Mouse (Mus musculus) kidney, embryonic 15.5 days (tissue): ENCODE measurements around the gene Igfbp7. TPM values are rescaled to one million over a fixed set of nuclear protein-coding genes. Genes with fewer than 3 reads are reported as not detected.

Experiments
- ATAC-seq: fragments of 200-750 bp; cut with Nextera tagmentation; replicated peaks from 2 replicates; pipeline ENCODE4 v1.8.0; 2017; ENCODE audit warnings: moderate TSS enrichment; ENCODE audit not compliant: low FRiP score
- H3K27ac ChIP-seq: fragments of 300-500 bp; sonication (generic); 2 replicates; pipeline ENCODE4 v1.5.1; 2015; ENCODE audit warnings: mild to moderate bottlenecking, inconsistent platforms
- H3K27me3 ChIP-seq: fragments of 300-500 bp; sonication (generic); 2 replicates; pipeline ENCODE4 v1.6.1; 2015; ENCODE audit warnings: inconsistent platforms
- H3K36me3 ChIP-seq: fragments of 300-500 bp; sonication (generic); 2 replicates; pipeline ENCODE4 v1.6.1; 2015; ENCODE audit warnings: inconsistent platforms
- H3K4me1 ChIP-seq: fragments of 300-500 bp; sonication (generic); 2 replicates; pipeline ENCODE4 v1.6.1; 2015; ENCODE audit warnings: inconsistent platforms
- H3K4me2 ChIP-seq: fragments of 300-500 bp; sonication (generic); 2 replicates; pipeline ENCODE4 v1.6.1; 2015; ENCODE audit warnings: moderate library complexity, mild to moderate bottlenecking, inconsistent platforms
- H3K4me3 ChIP-seq: fragments of 300-500 bp; sonication (generic); replicated peaks from 2 replicates; pipeline ENCODE4 v1.5.1; 2015; ENCODE audit warnings: mild to moderate bottlenecking, inconsistent platforms
- H3K9ac ChIP-seq: fragments of 300-500 bp; sonication (generic); 2 replicates; pipeline ENCODE4 v1.6.1; 2015; ENCODE audit warnings: mild to moderate bottlenecking, inconsistent platforms
- H3K9me3 ChIP-seq: fragments of 300-500 bp; sonication (generic); replicated peaks from 2 replicates; pipeline ENCODE4 v1.6.1; 2016; ENCODE audit warnings: inconsistent platforms
- WGBS: fragments of 180-500 bp; shearing (Covaris S2); methylation state at CpG from one replicate; pipeline ENCODE4 v1.1.7; 2015; ENCODE audit warnings: mixed read lengths; 5-methylcytosine and 5-hydroxymethylcytosine counted together
- polyA plus RNA-seq: library from polyadenylated mRNA; unstranded; fragments of >200 nt; fragmentation: Nextera tagmentation; extraction: Ambion mirVana; gene quantifications from 2 replicates; pipeline ENCODE4 v1.2.1, GENCODE M21; 2015

Igfbp7 gene
- polyA plus RNA-seq = 343 and 354 TPM in 2 replicates

DNA sequence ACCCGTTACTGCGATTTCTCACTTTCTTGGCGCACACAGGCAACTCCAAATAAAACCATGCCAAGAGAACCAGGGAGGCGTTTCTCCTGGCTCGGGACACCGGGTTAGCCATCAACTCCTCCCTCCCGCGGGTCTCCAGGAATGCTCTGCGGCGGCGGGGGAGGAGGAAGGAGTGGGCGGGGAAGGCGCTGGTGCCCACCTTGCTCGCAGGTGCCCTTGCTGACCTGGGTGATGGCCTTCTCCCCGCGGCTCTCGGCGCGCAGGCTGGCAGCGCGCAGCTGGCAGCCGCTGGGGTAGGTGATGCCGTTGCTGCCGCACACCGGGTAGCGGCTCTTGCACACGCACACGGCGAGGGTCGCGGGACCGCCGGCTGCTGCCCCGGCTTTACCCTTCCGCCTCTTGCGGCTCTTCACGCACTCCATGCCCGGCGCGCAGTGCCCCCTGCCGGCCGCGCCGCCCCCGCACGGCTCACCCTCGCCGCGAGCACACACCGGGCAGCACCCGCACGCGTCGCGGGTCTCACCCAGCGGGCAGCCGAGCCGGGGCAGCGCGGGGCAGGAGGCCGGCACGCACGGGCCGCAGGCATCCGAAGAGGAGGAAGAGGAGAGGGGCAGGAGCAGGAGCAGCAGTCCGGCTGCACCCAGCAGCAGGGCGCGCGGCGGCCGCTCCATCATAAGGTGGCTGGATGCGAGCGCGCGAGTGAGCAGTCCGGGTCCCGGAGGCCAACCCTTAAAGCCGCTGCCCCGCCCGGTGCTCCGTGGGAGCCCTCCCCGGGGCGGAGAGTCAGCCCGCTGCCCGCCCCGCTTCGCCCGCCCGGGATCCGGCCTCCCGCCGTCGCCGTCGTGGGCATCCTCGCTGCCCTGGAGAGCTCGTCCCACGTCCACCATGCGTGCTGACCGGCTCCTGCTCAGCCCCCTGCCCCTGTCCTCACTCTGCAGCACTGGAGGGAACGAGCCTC lies at the start of gene Igfbp7:
TSS of gene Igfbp7 (minus strand) at position 701 of the 958 bp plus-strand sequence.
- peaks cover 33% of the 10 kb centered on the region for H3K4me1 ChIP-seq
- no peaks in the 10 kb centered on the region for H3K36me3 ChIP-seq
- peak within 1 kb of the TSS; percentile 86 for H3K27ac ChIP-seq
- H3K4me2 ChIP-seq = peak within 1 kb of the TSS; percentile 91
- H3K4me3 ChIP-seq = peak within 1 kb of the TSS; percentile 75
- no peaks in the 10 kb centered on the region; the same call in 1 of the 2 replicates for H3K9me3 ChIP-seq
- peak; percentile 95 for ATAC-seq
- 4% methylated on average over 94 of the region's 101 CpGs for WGBS
- H3K9ac ChIP-seq = peak within 1 kb of the TSS; percentile 62
- no peaks in the 10 kb centered on the region for H3K27me3 ChIP-seq

DNA sequence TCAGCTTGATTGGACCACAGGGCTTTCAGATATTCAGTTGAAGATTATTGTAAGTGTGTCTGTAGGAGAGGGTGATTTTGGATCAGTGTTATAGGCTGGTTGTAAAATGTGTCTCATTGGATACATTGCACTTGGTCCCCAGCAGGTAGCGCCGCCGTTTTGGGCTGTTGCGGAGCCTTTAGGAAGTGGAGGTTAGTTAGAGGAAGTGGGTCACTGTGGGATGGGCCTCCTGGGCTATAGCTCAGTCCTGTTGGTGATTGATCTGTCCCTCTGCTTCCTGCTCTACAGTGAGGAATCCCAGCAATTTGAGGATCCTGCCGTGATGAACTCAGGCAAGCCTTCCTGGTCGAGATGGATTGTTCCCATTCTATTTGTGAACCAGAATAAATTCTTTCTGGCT lies 44.3 kb upstream of the Igfbp7 start:
- no peak for ATAC-seq
- no peaks in the 10 kb centered on the region for H3K9me3 ChIP-seq
- 74% methylated on average over 6 of the region's 6 CpGs for WGBS
- H3K27ac ChIP-seq = no peak overlapping the region
- H3K4me1 ChIP-seq = no peaks in the 10 kb centered on the region
- no peak overlapping the region for H3K4me3 ChIP-seq
- no peak overlapping the region for H3K4me2 ChIP-seq
- no peaks in the 10 kb centered on the region for H3K27me3 ChIP-seq
- H3K9ac ChIP-seq = no peak overlapping the region
- H3K36me3 ChIP-seq = no peaks in the 10 kb centered on the region

- Histone ChIP-seq H3K9ac (no peak overlapping the region), H3K36me3 (no peaks in the 10 kb centered on the region), H3K4me1 (no peaks in the 10 kb centered on the region), H3K27ac (no peak overlapping the region), H3K9me3 (no peaks in the 10 kb centered on the region), H3K4me3 (no peak overlapping the region), H3K27me3 (no peaks in the 10 kb centered on the region), H3K4me2 (no peak overlapping the region)
- ATAC-seq = no peak
- WGBS = 88% methylated on average over 7 of the region's 7 CpGs
Measured at GRCm38 (mm10) chr5:77449531-77449930, 41.7 kb upstream of the Igfbp7 start.

- Histone ChIP-seq H3K27me3 (no peaks in the 10 kb centered on the region), H3K9ac (no peak overlapping the region), H3K4me3 (no peak overlapping the region), H3K36me3 (no peaks in the 10 kb centered on the region), H3K27ac (no peak overlapping the region), H3K4me2 (no peak overlapping the region), H3K9me3 (no peaks in the 10 kb centered on the region), H3K4me1 (no peaks in the 10 kb centered on the region)
- ATAC-seq = peak; percentile 62
- WGBS = 85% methylated on average over 4 of the region's 4 CpGs
Measured at GRCm38 (mm10) chr5:77445431-77445830, 37.6 kb upstream of the Igfbp7 start.

GRCm38 (mm10) chr5:77443889-77444573 lies 36.2 kb upstream of the Igfbp7 start:
- no peak overlapping the region for H3K27ac ChIP-seq

GRCm38 (mm10) chr5:77442856-77443623 lies 35.2 kb upstream of the Igfbp7 start:
- Histone ChIP-seq H3K9me3 (no peaks in the 10 kb centered on the region), H3K4me3 (no peak overlapping the region), H3K9ac (no peak overlapping the region), H3K4me2 (no peak overlapping the region), H3K4me1 (no peaks in the 10 kb centered on the region), H3K27me3 (no peaks in the 10 kb centered on the region), H3K27ac (no peak overlapping the region), H3K36me3 (no peaks in the 10 kb centered on the region)
- no peak; the same call in 1 of the 2 replicates for ATAC-seq
- 79% methylated on average over 15 of the region's 15 CpGs for WGBS

More at GRCm38 (mm10) chr5:77443889-77444573, 36.2 kb upstream of the Igfbp7 start:
- no peak for ATAC-seq
- Histone ChIP-seq H3K9ac (no peak overlapping the region), H3K4me1 (no peaks in the 10 kb centered on the region), H3K4me3 (no peak overlapping the region), H3K36me3 (no peaks in the 10 kb centered on the region), H3K9me3 (no peaks in the 10 kb centered on the region), H3K4me2 (no peak overlapping the region), H3K27me3 (no peaks in the 10 kb centered on the region)
- WGBS = 81% methylated on average over 8 of the region's 8 CpGs

DNA sequence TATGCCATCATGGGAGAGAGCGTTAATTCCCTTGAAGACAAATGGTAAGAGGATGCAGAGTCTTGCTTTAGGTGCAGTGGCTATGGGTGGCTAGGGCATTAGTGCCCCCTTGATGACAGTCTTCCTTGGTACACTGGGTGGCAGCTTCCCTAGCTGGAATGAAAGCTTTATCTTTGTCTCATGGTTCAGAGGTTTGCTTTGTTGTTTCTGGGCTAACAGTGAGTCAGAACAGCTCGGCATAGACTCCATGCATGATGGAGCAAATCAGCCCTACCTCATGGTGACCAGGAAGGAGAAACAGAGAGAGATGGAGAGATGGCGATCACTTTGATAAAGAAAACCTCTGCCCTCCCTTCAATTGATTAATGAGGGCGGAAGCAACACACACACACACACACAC lies 28.5 kb upstream of the Igfbp7 start:
- Histone ChIP-seq H3K36me3 (no peaks in the 10 kb centered on the region), H3K27ac (no peak overlapping the region), H3K27me3 (no peaks in the 10 kb centered on the region), H3K9me3 (no peaks in the 10 kb centered on the region), H3K4me2 (no peak overlapping the region), H3K9ac (no peak overlapping the region), H3K4me3 (no peak overlapping the region), H3K4me1 (peaks cover 15% of the 10 kb centered on the region)
- peak; percentile 81 for ATAC-seq
- WGBS = 51% methylated on average over 4 of the region's 4 CpGs

- WGBS = 34% methylated on average over 11 of the region's 11 CpGs
- H3K4me1 ChIP-seq = peaks cover 15% of the 10 kb centered on the region
- no peak overlapping the region for H3K27ac ChIP-seq
- H3K4me2 ChIP-seq = peak overlapping the region; percentile 10; the same call in 1 of the 2 replicates
- H3K9ac ChIP-seq = no peak overlapping the region
- no peak overlapping the region for H3K4me3 ChIP-seq
- ATAC-seq = peak; percentile 35; the same call in 1 of the 2 replicates
- no peaks in the 10 kb centered on the region for H3K9me3 ChIP-seq
- no peaks in the 10 kb centered on the region for H3K36me3 ChIP-seq
- H3K27me3 ChIP-seq = no peaks in the 10 kb centered on the region
Measured at GRCm38 (mm10) chr5:77434060-77434459, 26.2 kb upstream of the Igfbp7 start.

- no peak overlapping the region for H3K27ac ChIP-seq
- WGBS = 69% methylated on average over 9 of the region's 9 CpGs
- H3K4me2 ChIP-seq = peak overlapping the region; percentile 10; the same call in 1 of the 2 replicates
Measured at GRCm38 (mm10) chr5:77433561-77433960, 25.7 kb upstream of the Igfbp7 start.

GRCm38 (mm10) chr5:77433119-77433518 lies 25.3 kb upstream of the Igfbp7 start:
- 58% methylated on average over 3 of the region's 3 CpGs for WGBS
- Histone ChIP-seq H3K9ac (no peak overlapping the region), H3K36me3 (no peaks in the 10 kb centered on the region), H3K27me3 (no peaks in the 10 kb centered on the region), H3K4me3 (no peak overlapping the region), H3K27ac (no peak overlapping the region), H3K9me3 (no peaks in the 10 kb centered on the region), H3K4me2 (no peak overlapping the region), H3K4me1 (peaks cover 15% of the 10 kb centered on the region)
- ATAC-seq = 0 out of 2 replicates have a peak, but pooled peaks have one; percentile 55

More at GRCm38 (mm10) chr5:77433561-77433960, 25.7 kb upstream of the Igfbp7 start:
- Histone ChIP-seq H3K4me1 (peaks cover 15% of the 10 kb centered on the region), H3K9me3 (no peaks in the 10 kb centered on the region), H3K36me3 (no peaks in the 10 kb centered on the region), H3K9ac (no peak overlapping the region), H3K4me3 (no peak overlapping the region), H3K27me3 (no peaks in the 10 kb centered on the region)
- peak; percentile 27; the same call in 1 of the 2 replicates for ATAC-seq

GRCm38 (mm10) chr5:77432446-77432845 lies 24.6 kb upstream of the Igfbp7 start:
- no peak for ATAC-seq
- Histone ChIP-seq H3K4me2 (no peak overlapping the region), H3K4me3 (no peak overlapping the region), H3K27ac (no peak overlapping the region), H3K4me1 (peaks cover 15% of the 10 kb centered on the region), H3K9me3 (no peaks in the 10 kb centered on the region), H3K9ac (no peak overlapping the region), H3K27me3 (no peaks in the 10 kb centered on the region), H3K36me3 (no peaks in the 10 kb centered on the region)
- 79% methylated on average over 2 of the region's 2 CpGs for WGBS
